Mouse (Mus musculus) spleen, adult 2 months (tissue): Measurements from ENCODE around the gene Mpp4.

ENCODE experiments used
- CTCF ChIP-seq: fragments of 200-500 bp; IDR thresholded peaks from 2 replicates; pipeline ENCODE4 v1.5.1; 2011; ENCODE audit warnings: mild to moderate bottlenecking, inconsistent platforms; ENCODE audit not compliant: insufficient read depth, insufficient read length, insufficient replicate concordance; ENCODE audit errors: extremely low read depth
- POLR2A ChIP-seq: fragments of 200-500 bp; IDR thresholded peaks from 2 replicates; pipeline ENCODE4 v1.6.1; 2011; ENCODE audit warnings: low read depth, low read length, inconsistent platforms

DNA sequence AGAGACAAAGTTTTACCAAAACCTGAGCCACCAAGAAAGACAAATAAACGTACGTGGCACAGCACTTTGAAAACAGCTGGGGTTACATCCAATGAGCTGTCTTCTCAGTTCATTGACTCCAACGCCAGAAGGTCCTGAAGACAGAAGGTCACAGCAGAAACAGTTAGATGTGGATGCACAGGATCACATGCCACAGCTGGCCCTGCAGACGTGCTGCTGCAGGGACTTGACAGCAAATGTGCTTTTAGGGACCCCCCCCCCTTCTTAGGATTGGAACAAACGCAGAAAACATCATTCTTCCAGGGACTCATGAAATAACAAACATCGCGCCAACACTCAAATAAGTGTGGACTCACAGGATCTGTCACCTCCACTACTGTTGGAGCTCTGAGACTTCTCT is 34.3 kb downstream of the Mpp4 start:
- TF ChIP-seq CTCF = no peak
- TF ChIP-seq POLR2A = no peak
